Mouse (Mus musculus): Measurements from ENCODE around the gene Trim12a.
"Not testable (repeated sequence)": the region's sequence is repeated elsewhere in the genome, so short reads cannot be mapped to it uniquely, and the experiment has no call there.

Trim12a gene

DNA sequence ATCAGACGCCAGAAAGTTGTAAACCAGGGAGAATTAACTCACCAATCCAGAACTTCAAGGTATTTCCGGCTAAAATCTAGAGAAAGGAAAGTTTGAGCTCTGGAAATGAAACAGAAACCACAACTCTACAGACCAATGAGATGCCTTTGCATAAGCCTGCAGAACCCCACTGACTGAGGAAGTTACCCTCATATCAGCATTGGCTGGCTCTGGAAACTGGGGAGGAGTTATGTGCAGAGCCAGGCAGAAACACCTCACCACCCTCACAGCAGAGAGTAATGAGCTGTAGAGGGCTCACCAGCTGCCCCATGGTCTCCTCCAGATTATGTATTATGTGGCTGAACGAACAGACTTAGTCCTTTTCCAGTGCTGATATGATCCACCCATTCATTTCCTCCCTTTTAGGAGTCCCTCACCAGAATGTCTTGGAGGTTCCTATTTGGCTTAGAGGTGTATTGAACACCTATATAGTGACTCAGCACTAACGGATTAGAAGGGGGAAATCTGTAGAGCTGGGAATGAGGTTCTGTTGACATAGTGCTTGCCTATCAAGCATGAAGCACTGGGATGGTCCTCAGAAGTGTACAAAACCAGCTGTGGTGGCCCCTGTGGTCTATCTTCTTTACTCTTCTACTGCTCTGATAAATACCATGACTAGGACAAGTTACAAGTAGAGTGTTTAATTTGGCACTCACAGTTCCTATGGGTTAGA is at the start of gene Trim12a:
Trim12a (minus strand) TSS at position 98 of the 712 bp plus-strand sequence.
- in situ Hi-C loops (cut with MboI; ENCODE audit: low pct_unique_long_range_greater_than_20kb in 1 of 2, low sequenced_read_pairs in 2 of 2, unreplicated experiment in 1 of 2): not testable (repeated sequence)

DNA sequence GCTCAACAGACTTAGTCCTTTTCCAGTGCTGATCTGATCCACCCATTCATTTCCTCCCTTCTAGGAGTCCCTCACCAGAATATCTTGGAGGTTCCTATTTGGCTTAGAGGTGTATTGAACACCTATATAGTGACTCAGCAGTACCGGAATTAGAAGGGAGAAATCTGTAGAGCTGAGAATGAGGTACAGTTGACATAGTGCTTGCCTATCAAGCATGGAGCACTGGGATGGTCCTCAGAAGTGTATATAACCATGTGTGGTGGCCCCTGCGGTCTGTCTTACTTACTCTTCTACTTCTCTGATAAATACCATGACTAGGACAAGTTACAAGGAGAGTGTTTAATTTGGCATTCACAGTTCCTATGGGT is 38.3 kb upstream of the Trim12a start:
- in situ Hi-C loops (cut with MboI; ENCODE audit: low pct_unique_long_range_greater_than_20kb in 1 of 2, low sequenced_read_pairs in 2 of 2, unreplicated experiment in 1 of 2): no loop called here

DNA sequence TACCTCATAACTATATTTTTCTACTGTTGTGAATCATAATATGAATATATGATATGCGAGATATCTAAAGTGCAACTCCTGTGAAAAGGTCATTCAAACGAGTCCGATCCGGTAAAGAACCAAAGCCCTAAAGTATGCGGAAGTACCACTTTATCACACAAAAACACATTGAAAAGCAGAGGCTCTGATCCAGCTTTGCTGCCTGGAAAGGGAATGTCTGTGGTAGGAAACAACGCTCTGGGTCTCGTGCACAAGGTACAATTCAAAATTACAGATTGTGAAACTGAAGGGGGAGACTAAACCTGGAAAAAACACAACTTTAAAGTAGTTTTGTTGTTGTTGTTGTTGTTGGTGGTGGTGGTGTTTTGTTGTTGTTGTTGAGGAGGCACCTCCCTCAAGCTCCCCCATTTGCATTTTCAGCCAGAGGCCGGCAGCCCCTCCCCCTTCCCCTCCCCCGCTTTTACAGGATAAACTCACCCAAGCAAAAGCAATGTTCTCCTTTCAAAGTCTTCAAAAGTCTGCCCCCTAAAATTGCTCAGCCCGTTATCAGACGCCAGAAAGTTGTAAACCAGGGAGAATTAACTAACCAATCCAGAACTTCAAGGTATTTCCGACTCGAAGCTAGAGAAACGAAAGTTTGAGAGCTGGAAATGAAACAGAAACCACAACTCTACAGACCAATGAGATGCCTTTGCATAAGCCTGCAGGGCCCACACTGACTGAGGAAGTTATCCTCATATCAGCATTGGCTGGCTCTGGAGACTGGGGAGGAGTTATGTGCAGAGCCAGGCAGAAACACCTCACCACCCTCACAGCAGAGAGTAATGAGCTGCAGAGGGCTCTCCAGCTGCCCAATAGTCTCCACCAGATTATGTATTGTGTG is 37.7 kb upstream of the Trim12a start, which contains the start of gene Trim12c:
Trim12c (minus strand) TSS at position 646 of the 883 bp plus-strand sequence.
- in situ Hi-C loops (cut with MboI; ENCODE audit: low pct_unique_long_range_greater_than_20kb in 1 of 2, low sequenced_read_pairs in 2 of 2, unreplicated experiment in 1 of 2): no loop called here

DNA sequence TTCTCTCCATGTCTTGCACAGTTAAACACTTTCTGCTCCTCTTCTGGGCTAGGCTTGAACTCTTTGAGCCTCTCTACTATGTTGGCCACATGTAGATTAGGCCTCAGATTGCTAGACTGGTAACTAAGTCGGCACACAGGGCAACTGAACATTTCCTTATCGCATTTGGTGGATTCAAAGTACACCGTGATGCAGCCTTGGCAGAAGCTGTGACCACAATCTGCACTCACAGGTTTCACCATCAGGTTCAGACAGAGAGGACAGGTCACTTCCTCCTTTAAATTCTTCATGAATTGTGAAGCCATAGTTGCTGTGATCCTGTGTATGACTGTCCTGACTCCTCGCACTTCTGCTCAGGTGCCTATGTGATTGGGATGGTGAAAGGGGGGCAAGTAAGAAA is 32.8 kb upstream of the Trim12a start:
- in situ Hi-C loops (cut with MboI; ENCODE audit: low pct_unique_long_range_greater_than_20kb in 1 of 2, low sequenced_read_pairs in 2 of 2, unreplicated experiment in 1 of 2): not testable (repeated sequence)

DNA sequence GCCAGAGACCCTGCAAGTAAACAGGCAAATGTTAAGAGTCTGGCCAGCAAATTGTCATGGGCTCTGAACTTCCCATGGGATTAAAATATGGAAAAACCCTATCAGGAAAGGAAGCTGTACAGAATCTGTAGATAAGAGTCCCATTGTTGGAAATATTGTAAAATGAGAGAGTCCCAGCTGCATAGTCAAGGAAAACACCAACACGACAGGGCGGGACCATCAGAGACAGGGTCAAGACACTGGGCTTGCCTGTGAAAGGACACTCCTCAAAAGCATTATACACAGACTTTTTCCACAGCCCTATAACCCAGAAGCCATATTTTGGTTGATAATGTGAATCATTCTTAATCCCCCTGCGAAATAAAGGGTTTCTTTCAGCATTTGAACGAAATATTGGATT is 25.5 kb upstream of the Trim12a start:
- in situ Hi-C loops (cut with MboI; ENCODE audit: low pct_unique_long_range_greater_than_20kb in 1 of 2, low sequenced_read_pairs in 2 of 2, unreplicated experiment in 1 of 2): not testable (repeated sequence)

DNA sequence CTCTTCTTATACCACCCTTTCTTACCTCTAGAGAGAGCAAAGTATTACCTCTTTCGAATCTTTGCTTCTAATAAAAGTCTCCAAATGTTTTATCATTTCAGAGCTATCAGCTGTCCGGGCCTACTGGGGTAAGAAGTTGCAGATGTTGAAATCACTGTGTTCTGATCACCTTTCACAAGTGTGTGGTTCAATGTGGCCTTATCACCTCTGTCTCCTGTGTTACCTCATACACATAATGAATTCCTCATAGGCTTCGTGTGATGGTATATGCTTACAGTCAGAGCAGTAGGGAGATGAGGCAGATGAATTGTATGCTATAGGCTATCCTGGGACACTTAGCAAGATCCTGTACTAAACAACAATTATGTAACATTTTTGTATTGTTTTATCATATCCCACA is 20.3 kb upstream of the Trim12a start:
- in situ Hi-C loops (cut with MboI; ENCODE audit: low pct_unique_long_range_greater_than_20kb in 1 of 2, low sequenced_read_pairs in 2 of 2, unreplicated experiment in 1 of 2): not testable (repeated sequence)

DNA sequence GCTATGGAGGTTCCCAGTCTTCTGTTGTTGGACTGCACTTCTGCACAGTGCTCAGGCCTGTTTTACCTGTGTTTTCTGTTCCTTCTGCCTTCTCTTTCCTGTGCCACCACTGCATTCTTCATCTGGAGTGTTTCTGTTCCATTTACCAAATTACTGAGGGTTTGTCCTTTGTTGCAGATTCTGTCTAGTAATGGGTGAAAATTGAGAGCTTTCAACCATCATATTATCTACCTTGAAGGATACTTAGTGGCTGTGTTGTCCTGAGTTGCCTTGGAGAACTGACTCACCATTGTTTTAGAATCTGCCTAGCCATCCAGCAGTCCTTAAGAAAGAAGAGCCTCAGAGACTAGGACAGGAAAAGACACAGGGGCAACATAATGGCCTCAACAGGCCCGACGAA is 13.9 kb upstream of the Trim12a start, which contains the start of gene Trim34b:
Trim34b (plus strand) TSS at position 301 of the 400 bp plus-strand sequence.
- in situ Hi-C loops (cut with MboI; ENCODE audit: low pct_unique_long_range_greater_than_20kb in 1 of 2, low sequenced_read_pairs in 2 of 2, unreplicated experiment in 1 of 2): not testable (repeated sequence)

DNA sequence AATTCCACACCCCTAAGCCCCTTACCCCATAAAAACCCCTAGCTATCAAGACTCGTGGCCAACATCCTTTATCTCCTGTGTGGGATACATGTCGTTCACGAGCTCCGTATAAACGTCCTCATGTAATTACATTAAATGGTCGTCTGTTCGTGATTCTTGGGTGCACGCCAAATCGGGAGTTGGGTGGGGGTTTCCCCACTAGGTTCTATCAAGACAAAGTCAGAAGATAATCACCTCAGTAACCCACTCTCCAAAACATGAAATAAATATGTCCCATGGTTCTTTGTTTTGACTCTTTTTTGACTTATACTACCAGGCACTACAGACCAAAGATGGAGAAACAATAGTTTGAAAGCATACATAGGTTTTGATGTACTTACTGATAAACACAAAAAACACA is 6.8 kb upstream of the Trim12a start:
- in situ Hi-C loops (cut with MboI; ENCODE audit: low pct_unique_long_range_greater_than_20kb in 1 of 2, low sequenced_read_pairs in 2 of 2, unreplicated experiment in 1 of 2): no loop called here

DNA sequence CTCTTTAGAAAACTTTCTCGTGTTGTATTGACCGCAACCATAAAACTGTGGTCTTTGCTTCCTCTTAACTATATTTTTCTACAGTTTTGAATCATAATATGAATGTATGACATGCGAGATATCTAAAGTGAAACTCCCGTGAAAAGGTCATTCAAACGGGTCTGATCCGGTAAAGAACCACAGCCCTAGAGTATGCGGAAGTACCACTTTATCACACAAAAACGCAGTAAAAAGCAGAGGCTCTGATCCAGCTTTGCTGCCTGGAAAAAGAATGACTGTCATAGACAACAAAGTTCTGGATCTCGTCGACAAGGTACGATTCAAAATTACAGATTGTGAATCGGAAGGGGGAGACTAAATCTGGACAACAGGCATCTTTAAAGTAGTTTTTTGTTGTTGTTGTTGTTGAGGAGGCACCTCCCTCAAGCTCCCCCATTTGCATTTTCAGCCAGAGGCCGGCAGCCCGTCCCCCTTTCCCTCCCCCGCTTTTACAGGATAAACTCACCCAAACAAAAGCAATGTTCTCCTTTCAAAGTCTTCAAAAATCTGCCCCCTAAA is 391 bp downstream of the Trim12a start:
- in situ Hi-C loops (cut with MboI; ENCODE audit: low pct_unique_long_range_greater_than_20kb in 1 of 2, low sequenced_read_pairs in 2 of 2, unreplicated experiment in 1 of 2): no loop called here

DNA sequence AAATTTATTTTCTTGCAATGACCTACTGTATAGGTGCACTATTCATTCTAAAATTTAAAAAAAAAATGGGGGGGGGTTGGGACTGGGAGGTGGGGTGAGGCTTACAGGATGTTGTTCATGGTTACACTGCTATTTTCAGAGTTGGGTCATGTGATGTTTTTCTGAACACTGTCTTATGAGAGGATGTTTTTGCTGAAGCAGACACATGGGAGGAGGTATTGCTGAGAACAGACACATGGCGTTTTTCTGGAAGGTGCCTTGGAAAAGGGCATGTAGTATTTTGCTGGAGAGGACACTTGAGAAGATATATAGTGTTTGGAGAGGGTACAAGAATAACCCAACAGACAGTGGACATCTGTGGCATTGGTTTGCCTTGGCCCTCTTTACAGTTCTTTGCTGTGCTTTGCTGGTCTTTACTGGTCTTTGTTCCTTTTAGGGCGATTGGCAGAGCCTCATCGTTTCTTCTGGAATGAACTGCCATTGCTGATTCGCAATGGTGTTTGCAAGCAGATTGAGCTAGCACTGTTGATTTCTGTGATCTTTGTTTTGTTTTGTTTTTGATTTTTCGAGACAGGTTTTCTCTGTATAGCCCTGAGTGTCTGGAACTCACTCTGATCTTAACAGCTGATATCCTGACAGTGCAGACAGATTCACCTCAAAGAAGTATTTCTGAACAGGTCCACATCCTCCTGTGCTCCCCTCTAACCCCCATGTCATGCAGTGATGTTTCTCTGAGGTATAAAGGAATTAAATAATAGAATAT is 23.4 kb downstream of the Trim12a start:
- in situ Hi-C loops (cut with MboI; ENCODE audit: low pct_unique_long_range_greater_than_20kb in 1 of 2, low sequenced_read_pairs in 2 of 2, unreplicated experiment in 1 of 2): no loop called here

DNA sequence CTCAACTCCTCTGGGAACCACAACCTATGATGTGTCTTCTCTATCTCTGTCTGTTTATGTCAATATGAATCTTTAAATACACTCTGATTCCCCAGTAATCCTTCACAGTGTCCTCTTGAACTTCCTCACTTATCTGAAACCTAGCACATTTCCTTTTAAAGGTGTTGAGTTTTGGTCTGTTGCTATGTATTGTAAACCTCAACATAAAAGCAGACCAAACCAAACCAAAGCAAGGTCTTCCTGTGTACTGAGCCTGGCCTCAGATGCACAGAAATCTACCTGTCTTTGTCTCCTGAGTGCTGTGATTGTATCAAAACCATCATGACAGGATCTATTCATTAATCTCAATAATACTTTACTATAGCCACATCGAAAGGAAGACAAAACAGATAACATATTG is 24.6 kb downstream of the Trim12a start:
- in situ Hi-C loops (cut with MboI; ENCODE audit: low pct_unique_long_range_greater_than_20kb in 1 of 2, low sequenced_read_pairs in 2 of 2, unreplicated experiment in 1 of 2): no loop called here

DNA sequence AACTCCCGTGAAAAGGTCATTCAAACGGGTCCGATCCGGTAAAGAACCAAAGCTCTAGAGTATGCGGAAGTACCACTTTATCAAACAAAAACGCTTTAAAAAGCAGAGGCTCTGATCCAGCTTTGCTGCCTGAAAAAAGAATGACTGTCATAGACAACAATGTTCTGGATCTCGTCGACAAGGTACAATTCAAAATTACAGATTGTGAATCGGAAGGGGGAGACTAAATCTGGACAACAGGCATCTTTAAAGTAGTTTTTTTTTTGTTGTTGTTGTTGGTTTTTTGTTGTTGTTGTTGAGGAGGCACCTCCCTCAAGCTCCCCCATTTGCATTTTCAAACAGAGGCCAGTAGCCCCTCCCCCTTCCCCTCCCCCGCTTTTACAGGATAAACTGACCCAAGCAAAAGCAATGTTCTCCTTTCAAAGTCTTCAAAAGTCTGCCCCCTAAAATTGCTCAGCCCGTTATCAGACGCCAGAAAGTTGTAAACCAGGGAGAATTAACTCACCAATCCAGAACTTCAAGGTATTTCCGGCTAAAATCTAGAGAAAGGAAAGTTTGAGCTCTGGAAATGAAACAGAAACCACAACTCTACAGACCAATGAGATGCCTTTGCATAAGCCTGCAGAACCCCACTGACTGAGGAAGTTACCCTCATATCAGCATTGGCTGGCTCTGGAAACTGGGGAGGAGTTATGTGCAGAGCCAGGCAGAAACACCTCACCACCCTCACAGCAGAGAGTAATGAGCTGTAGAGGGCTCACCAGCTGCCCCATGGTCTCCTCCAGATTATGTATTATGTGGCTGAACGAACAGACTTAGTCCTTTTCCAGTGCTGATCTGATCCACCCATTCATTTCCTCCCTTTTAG is 27.5 kb downstream of the Trim12a start, which contains the start of gene Trim5:
Trim5 (minus strand) TSS at position 519 of the 868 bp plus-strand sequence.
- in situ Hi-C loops (cut with MboI; ENCODE audit: low pct_unique_long_range_greater_than_20kb in 1 of 2, low sequenced_read_pairs in 2 of 2, unreplicated experiment in 1 of 2): not testable (repeated sequence)

DNA sequence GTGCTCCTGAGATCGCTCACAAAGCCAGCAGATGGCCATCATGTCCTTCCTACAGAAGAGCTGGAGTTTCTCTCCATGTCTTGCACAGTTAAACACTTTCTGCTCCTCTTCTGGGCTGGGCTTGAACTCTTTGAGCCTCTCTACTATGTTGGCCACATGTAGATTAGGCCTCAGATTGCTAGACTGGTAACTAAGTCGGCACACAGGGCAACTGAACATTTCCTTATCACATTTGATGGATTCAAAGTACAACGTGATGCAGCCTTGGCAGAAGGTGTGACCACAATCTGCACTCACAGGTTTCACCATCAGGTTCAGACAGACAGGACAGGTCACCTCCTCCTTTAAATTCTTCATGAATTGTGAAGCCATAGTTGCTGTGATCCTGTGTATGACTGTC is 35.9 kb downstream of the Trim12a start:
- in situ Hi-C loops (cut with MboI; ENCODE audit: low pct_unique_long_range_greater_than_20kb in 1 of 2, low sequenced_read_pairs in 2 of 2, unreplicated experiment in 1 of 2): not testable (repeated sequence)

DNA sequence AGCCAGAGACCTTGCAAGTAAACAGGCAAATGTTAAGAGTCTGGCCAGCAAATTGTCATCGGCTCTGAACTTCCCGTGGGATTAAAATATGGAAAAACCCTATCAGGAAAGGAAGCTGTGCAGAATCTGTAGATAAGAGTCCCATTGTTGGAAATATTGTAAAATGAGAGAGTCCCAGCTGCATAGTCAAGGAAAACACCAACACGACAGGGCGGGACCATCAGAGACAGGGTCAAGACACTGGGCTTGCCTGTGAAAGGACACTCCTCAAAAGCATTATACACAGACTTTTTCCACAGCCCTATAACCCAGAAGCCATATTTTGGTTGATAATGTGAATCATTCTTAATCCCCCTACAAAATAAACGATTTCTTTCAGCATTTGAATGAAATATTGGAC is 49.9 kb downstream of the Trim12a start:
- in situ Hi-C loops (cut with MboI; ENCODE audit: low pct_unique_long_range_greater_than_20kb in 1 of 2, low sequenced_read_pairs in 2 of 2, unreplicated experiment in 1 of 2): not testable (repeated sequence)

DNA sequence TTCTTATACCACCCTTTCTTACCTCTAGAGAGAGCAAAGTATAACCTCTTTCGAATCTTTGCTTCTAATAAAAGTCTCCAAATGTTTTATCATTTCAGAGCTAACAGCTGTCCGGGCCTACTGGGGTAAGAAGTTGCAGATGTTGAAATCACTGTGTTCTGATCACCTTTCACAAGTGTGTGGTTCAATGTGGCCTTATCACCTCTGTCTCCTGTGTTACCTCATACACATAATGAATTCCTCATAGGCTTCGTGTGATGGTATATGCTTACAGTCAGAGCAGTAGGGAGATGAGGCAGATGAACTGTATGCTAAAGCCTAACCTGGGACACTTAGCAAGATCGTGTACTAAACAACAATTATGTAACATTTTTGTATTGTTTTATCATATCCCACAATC is 54.9 kb downstream of the Trim12a start:
- in situ Hi-C loops (cut with MboI; ENCODE audit: low pct_unique_long_range_greater_than_20kb in 1 of 2, low sequenced_read_pairs in 2 of 2, unreplicated experiment in 1 of 2): not testable (repeated sequence)
